Mouse (Mus musculus): ENCODE results near the gene Nacc1. TPM values are rescaled to one million over a fixed set of nuclear protein-coding genes. Genes with fewer than 3 reads are reported as not detected.

Nacc1 gene
- total RNA-seq, 2 experiments from 2014 or later, result 18.7 to 24.3 TPM

GRCm38 (mm10) chr8:84656641-84657126 lies 31.0 kb downstream of the Nacc1 start:
- intact Hi-C loops (cut with DNase I), result no loop called here
- Histone ChIP-seq H3K4me3 (peak overlapping the region; percentile 73), H3K27ac (peak overlapping the region; percentile 90)
- TF ChIP-seq CTCF (IDR thresholded peaks at IDR 0.05), result no peak
- peak; percentile 78 for DNase-seq

GRCm38 (mm10) chr8:84656191-84656525 lies 31.5 kb downstream of the Nacc1 start:
- intact Hi-C loops (cut with DNase I), result no loop called here
- H3K27ac ChIP-seq, result peak overlapping the region; percentile 90
- TF ChIP-seq CTCF (IDR thresholded peaks at IDR 0.05), result no peak
- H3K4me3 ChIP-seq, result peak overlapping the region; percentile 73
- DNase-seq, result no peak

GRCm38 (mm10) chr8:84655336-84656190 lies 32.1 kb downstream of the Nacc1 start:
- Histone ChIP-seq H3K4me3 (peak overlapping the region; percentile 73), H3K27ac (peak overlapping the region; percentile 90)
- no peak for DNase-seq
- no peak for TF ChIP-seq CTCF (IDR thresholded peaks at IDR 0.05)
- intact Hi-C loops (cut with DNase I), result no loop called here

GRCm38 (mm10) chr8:84654597-84654996 lies 33.1 kb downstream of the Nacc1 start:
- DNase-seq, result no peak
- Histone ChIP-seq H3K4me3 (no peak overlapping the region), H3K27ac (no peak overlapping the region; the same call in 1 of the 2 replicates)
- TF ChIP-seq CTCF (IDR thresholded peaks at IDR 0.05), result peak; percentile 8; the same call in 1 of the 2 replicates
- intact Hi-C loops (cut with DNase I), result no loop called here

GRCm38 (mm10) chr8:84653092-84653631 lies 34.5 kb downstream of the Nacc1 start:
- intact Hi-C loops (cut with DNase I), result no loop called here
- DNase-seq, result peak; percentile 6
- TF ChIP-seq CTCF (IDR thresholded peaks at IDR 0.05), result no peak
- Histone ChIP-seq H3K4me3 (no peak overlapping the region), H3K27ac (0 out of 2 replicates have a peak overlapping the region, but pooled peaks have one; percentile 13)

- no peak for TF ChIP-seq CTCF (IDR thresholded peaks at IDR 0.05)
- H3K4me3 ChIP-seq, result no peak overlapping the region
- DNase-seq, result no peak
- no peak overlapping the region for H3K27ac ChIP-seq
- intact Hi-C loops (cut with DNase I), result no loop called here
Measured at GRCm38 (mm10) chr8:84650213-84650612, 37.4 kb downstream of the Nacc1 start.

- H3K27ac ChIP-seq, result no peak overlapping the region
- intact Hi-C loops (cut with DNase I), result no loop called here
- TF ChIP-seq CTCF (IDR thresholded peaks at IDR 0.05), result no peak
- peak; percentile 16 for DNase-seq
- H3K4me3 ChIP-seq, result no peak overlapping the region
Measured at GRCm38 (mm10) chr8:84647461-84647901, 40.2 kb downstream of the Nacc1 start.

- Histone ChIP-seq H3K27ac (no peak overlapping the region), H3K4me3 (no peak overlapping the region)
- TF ChIP-seq CTCF (IDR thresholded peaks at IDR 0.05), result peak; percentile 8; the same call in 1 of the 2 replicates
- no peak for DNase-seq
- intact Hi-C loops (cut with DNase I), result no loop called here
Measured at GRCm38 (mm10) chr8:84646800-84647199, 40.9 kb downstream of the Nacc1 start.

- H3K27ac ChIP-seq, result no peak overlapping the region
- intact Hi-C loops (cut with DNase I), result no loop called here
- no peak for TF ChIP-seq CTCF (IDR thresholded peaks at IDR 0.05)
- no peak overlapping the region for H3K4me3 ChIP-seq
- DNase-seq, result no peak
Measured at GRCm38 (mm10) chr8:84643019-84643418, 44.6 kb downstream of the Nacc1 start.

- intact Hi-C loops (cut with DNase I), result no loop called here
- H3K4me3 ChIP-seq, result no peak overlapping the region
- no peak for DNase-seq
- peak; percentile 6; the same call in 1 of the 2 replicates for TF ChIP-seq CTCF (IDR thresholded peaks at IDR 0.05)
- H3K27ac ChIP-seq, result no peak overlapping the region
Measured at GRCm38 (mm10) chr8:84641578-84642361, 45.9 kb downstream of the Nacc1 start.

GRCm38 (mm10) chr8:84640617-84641294 lies 46.9 kb downstream of the Nacc1 start:
- intact Hi-C loops (cut with DNase I), result no loop called here

GRCm38 (mm10) chr8:84640010-84640588 lies 47.6 kb downstream of the Nacc1 start:
- no peak for DNase-seq
- Histone ChIP-seq H3K4me3 (peak overlapping the region; percentile 82), H3K27ac (peak overlapping the region; percentile 87)
- intact Hi-C loops (cut with DNase I), result no loop called here
- TF ChIP-seq CTCF (IDR thresholded peaks at IDR 0.05), result no peak

More at GRCm38 (mm10) chr8:84640617-84641294, 46.9 kb downstream of the Nacc1 start:
- TF ChIP-seq CTCF (IDR thresholded peaks at IDR 0.05), result no peak
- Histone ChIP-seq H3K27ac (no peak overlapping the region), H3K4me3 (no peak overlapping the region)
- DNase-seq, result no peak

All from gastrocnemius, adult 2 months (tissue).